ENCODE assay signal across 1 mouse cellular context in genomic region chr7:6262120-6262519, GRCm38 (mm10).
TF ChIP-seq lines count a peak whose summit lies in the region.

No protein-coding gene starts in this region.

TF ChIP-seq in MEL, 35 proteins besides CTCF, POLR2A, EP300 and RAD21:
- TF ChIP-seq SMC3 (IDR thresholded peaks at IDR 0.05; ENCODE audit: low read depth, low read length) (0 out of 2 replicates have a peak, but pooled peaks have one; percentile 7), SIN3A (IDR thresholded peaks at IDR 0.05; ENCODE audit: low read length) (no peak)
